Mouse (Mus musculus) embryonic facial prominence, embryonic 11.5 days (tissue): Measurements from ENCODE around the gene Ndufb7. TPM values are rescaled to one million over a fixed set of nuclear protein-coding genes. Genes with fewer than 3 reads are reported as not detected.
"Not testable (repeated sequence)": the region's sequence is repeated elsewhere in the genome, so short reads cannot be mapped to it uniquely, and the experiment has no call there.

Experiments
- ATAC-seq: fragments of 200-750 bp; cut with Nextera tagmentation; replicated peaks from 2 replicates; pipeline ENCODE4 v1.8.0; 2017; ENCODE audit warnings: low read depth; ENCODE audit not compliant: insufficient number of reproducible peaks, low FRiP score, low TSS enrichment
- DNase-seq: peaks from one replicate; pipeline ENCODE4 v3.0.0-alpha.2; 2015; ENCODE audit warnings: low spot score
- H3K27ac ChIP-seq: fragments of 300-500 bp; sonication (generic); replicated peaks from 2 replicates; pipeline ENCODE4 v1.5.1; 2014; ENCODE audit warnings: mild to moderate bottlenecking, low read depth, low read length, control low read depth
- H3K27me3 ChIP-seq: fragments of 300-500 bp; sonication (generic); 2 replicates; pipeline ENCODE4 v1.6.1; 2014; ENCODE audit warnings: mild to moderate bottlenecking, low read length, moderate library complexity, mixed read lengths; ENCODE audit not compliant: control insufficient read depth, insufficient read depth
- H3K36me3 ChIP-seq: fragments of 300-500 bp; sonication (generic); replicated peaks from 2 replicates; pipeline ENCODE4 v1.6.1; 2014; ENCODE audit warnings: low read depth, mild to moderate bottlenecking, low read length, moderate library complexity, mixed read lengths; ENCODE audit not compliant: control insufficient read depth, insufficient read depth
- H3K4me1 ChIP-seq: fragments of 300-500 bp; sonication (generic); 2 replicates; pipeline ENCODE4 v1.6.1; 2014; ENCODE audit warnings: low read length, mixed read lengths; ENCODE audit not compliant: control insufficient read depth, insufficient read depth
- H3K4me2 ChIP-seq: fragments of 300-500 bp; sonication (generic); 2 replicates; pipeline ENCODE4 v1.6.1; 2014; ENCODE audit warnings: low read depth, mild to moderate bottlenecking, control low read depth, low read length, moderate library complexity
- H3K4me3 ChIP-seq: fragments of 300-500 bp; sonication (generic); 2 replicates; pipeline ENCODE4 v1.5.1; 2014; ENCODE audit warnings: low read depth, low read length, control low read depth
- H3K9ac ChIP-seq: fragments of 300-500 bp; sonication (generic); replicated peaks from 2 replicates; pipeline ENCODE4 v1.6.1; 2014; ENCODE audit warnings: mild to moderate bottlenecking, control low read depth, low read length
- H3K9me3 ChIP-seq: fragments of 300-500 bp; sonication (generic); replicated peaks from 2 replicates; pipeline ENCODE4 v1.6.1; 2016; ENCODE audit warnings: mild to moderate bottlenecking, low read length, inconsistent platforms, mixed read lengths; ENCODE audit not compliant: control insufficient read depth
- WGBS: fragments of 180-500 bp; shearing (Covaris S2); extraction: QIAGEN DNeasy Blood & Tissue Kit; methylation state at CpG from one replicate; pipeline ENCODE4 v1.1.7; 2014; 5-methylcytosine and 5-hydroxymethylcytosine counted together
- polyA plus RNA-seq: library from polyadenylated mRNA; unstranded; fragments of >200 nt; fragmentation: Nextera tagmentation; extraction: Ambion mirVana; gene quantifications from 2 replicates; pipeline ENCODE4 v1.2.1, GENCODE M21; 2014

Ndufb7 gene
- polyA plus RNA-seq, 1 experiment from 2014 or later = 327 TPM

DNA sequence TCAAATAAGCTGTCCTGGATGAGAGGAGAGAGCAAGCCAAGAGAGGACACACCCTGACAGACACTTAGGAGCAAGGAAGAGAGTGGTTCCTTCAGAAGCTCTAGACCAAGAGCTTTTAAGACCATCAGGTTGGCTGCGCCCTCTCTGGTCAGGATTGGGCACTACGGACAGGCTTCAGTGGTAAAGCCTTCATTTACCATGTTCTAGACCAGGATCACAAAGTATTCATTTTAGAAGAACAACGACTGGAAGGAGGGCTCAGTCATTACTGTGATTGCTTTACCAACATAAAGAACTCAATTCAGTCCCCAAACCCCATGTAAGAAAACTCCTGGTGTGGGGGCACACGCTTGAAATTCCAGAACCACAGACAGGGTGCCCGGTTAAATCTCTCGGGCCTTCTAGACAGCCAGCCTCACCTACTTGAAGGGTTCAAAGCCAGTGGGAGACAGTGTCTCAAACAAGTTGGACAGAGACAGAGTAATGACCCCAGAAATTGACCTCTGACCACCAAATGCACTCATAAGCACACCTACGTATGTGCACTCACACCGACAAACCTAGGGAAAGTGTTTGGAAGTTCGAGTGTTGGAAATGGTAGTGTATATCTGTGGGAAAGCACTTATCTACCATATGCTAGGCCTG is 618 bp upstream of the Ndufb7 start:
- no peaks in the 10 kb centered on the region for H3K9me3 ChIP-seq
- no peaks in the 10 kb centered on the region for H3K4me1 ChIP-seq
- DNase-seq = peak; percentile 56
- ATAC-seq = no peak
- H3K4me3 ChIP-seq = no peak overlapping the region
- no peak overlapping the region for H3K27ac ChIP-seq
- H3K4me2 ChIP-seq = no peak overlapping the region
- H3K9ac ChIP-seq = no peak overlapping the region
- no peaks in the 10 kb centered on the region for H3K27me3 ChIP-seq
- peaks cover 3% of the 10 kb centered on the region for H3K36me3 ChIP-seq
- 74% methylated on average over 9 of the region's 9 CpGs for WGBS

DNA sequence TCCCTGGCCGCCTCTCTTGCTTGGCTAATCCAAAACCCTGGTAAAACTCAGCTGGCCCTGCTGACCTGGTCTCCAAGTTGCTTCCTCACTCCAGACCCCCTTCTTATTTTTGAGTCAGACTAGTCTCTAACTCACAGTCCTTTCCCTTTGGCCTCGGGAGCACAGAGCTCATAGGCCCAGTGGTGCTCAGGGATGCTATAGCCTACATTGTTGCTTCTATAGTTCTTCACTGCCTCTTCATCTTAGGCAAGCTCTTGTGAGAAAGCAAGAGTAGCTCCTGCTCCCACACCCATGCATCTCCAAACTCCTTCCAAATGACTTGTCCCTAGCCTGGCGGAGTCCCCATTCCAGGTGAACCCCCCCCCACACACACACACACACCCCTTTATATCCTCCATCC is 1.2 kb downstream of the Ndufb7 start:
- Histone ChIP-seq H3K27me3 (no peaks in the 10 kb centered on the region), H3K36me3 (peaks cover 11% of the 10 kb centered on the region), H3K4me3 (peak overlapping the region; percentile 73), H3K4me1 (no peaks in the 10 kb centered on the region), H3K27ac (no peak overlapping the region), H3K4me2 (peak overlapping the region; percentile 59), H3K9me3 (no peaks in the 10 kb centered on the region), H3K9ac (peak overlapping the region; percentile 77)
- WGBS = 60% methylated on average over 3 of the region's 3 CpGs
- DNase-seq (no peak), ATAC-seq (no peak)

DNA sequence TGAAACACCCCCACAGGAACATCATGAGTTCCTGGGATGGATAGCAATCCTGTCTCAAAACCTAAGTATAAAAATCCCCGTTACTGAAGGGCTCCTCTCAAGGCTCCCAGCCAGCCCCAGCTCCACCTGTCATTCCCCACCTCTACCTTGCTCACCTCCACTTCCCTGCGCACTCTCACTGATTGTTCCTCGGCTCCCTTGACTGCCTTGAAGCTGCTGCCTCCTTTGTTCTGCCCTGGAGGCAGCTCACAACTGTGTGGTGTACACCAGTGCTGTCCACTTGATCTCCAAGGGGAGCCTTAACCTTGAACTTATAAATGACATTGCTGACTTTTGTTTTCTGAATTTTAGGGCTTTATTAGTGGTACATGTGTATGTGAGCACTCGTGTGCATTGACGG is 1.7 kb downstream of the Ndufb7 start:
- Histone ChIP-seq H3K36me3 (peaks cover 11% of the 10 kb centered on the region), H3K27ac (no peak overlapping the region), H3K4me1 (no peaks in the 10 kb centered on the region), H3K4me2 (no peak overlapping the region), H3K27me3 (no peaks in the 10 kb centered on the region), H3K9me3 (no peaks in the 10 kb centered on the region), H3K9ac (no peak overlapping the region), H3K4me3 (no peak overlapping the region)
- ATAC-seq (no peak), DNase-seq (no peak)
- 72% methylated on average over 5 of the region's 5 CpGs for WGBS

DNA sequence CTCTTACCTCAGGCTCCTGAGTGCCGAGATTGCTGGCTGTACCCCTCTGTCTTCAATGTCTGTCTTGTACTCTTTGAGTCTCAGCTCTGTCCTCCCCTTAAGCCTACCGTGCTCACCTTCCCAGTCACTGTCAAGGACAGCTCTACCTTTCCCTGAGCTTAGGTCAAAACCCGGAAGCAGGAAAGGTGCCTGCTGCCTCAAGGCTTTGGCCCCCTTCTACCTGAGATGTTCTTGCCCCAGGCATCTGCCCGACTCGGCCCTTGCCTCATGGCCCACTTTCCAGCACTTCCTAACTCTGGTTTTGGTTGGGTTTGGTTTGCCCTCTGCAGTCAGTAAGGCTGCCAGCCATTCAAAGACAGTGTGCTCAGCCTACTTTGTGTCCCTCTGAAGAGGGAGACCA is 2.3 kb downstream of the Ndufb7 start:
- DNase-seq (no peak), ATAC-seq (no peak)
- H3K9me3 ChIP-seq = no peaks in the 10 kb centered on the region
- no peak overlapping the region for H3K4me2 ChIP-seq
- no peak overlapping the region for H3K9ac ChIP-seq
- H3K4me3 ChIP-seq = no peak overlapping the region
- 69% methylated on average over 5 of the region's 5 CpGs for WGBS
- H3K27me3 ChIP-seq = no peaks in the 10 kb centered on the region
- H3K4me1 ChIP-seq = no peaks in the 10 kb centered on the region
- no peak overlapping the region for H3K27ac ChIP-seq
- peaks cover 11% of the 10 kb centered on the region for H3K36me3 ChIP-seq

DNA sequence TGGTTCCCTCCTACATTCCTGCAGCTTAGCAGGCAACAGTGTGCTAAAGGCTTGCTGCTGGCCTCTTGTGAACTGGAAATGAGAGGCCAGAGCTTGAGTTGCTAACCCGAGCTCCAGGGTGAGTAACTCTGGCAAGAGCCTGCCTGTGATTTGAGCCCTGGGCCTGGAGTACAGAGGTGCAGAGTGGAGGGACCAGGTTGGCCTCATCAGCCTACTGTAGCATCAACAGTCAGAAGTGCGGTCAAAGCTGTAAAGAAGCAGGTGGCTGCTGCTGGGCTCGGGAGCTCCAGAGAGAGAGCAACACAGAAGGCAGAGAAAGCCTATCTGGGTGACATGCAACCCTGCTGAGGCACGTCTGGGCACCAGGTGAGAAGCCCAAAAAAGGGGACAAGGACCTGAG is 2.7 kb downstream of the Ndufb7 start:
- Histone ChIP-seq H3K27ac (no peak overlapping the region), H3K9ac (no peak overlapping the region), H3K4me3 (no peak overlapping the region), H3K9me3 (no peaks in the 10 kb centered on the region), H3K36me3 (peaks cover 11% of the 10 kb centered on the region), H3K4me1 (0 out of 2 replicates have a peak, but pooled peaks cover under 1% of the 10 kb centered on the region), H3K4me2 (no peak overlapping the region), H3K27me3 (no peaks in the 10 kb centered on the region)
- ATAC-seq (no peak), DNase-seq (no peak)
- WGBS = 71% methylated on average over 4 of the region's 4 CpGs

DNA sequence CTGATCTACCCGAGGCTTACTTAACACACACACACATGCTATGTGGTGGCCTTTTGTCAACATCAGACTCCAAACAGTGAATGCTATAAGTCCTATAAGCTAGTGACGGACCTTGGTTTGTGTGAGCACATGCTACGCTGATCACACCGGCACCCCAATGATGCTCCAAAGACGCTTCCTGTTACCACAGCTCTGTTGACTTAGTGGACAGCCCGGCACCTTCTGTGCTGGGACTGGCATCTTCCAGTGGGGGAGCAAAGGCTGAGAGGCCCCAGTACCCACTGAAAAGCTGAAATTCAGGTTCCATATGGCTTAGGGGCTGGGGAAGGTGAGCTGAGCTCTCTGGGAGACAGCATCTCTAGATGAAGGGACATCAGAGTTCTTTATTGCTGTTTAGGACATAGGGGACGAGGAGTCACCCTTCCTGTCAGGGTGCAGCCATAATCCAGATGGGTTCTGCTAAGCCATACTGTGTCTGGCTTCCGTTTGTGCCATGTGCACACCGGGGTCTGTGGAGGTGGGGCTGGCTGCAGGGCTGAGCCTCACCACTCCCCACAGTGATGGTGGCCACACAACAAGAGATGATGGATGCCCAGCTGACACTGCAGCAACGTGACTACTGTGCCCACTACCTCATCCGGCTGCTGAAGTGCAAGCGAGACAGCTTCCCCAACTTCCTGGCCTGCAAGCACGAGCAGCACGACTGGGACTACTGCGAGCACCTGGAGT is 4.0 kb downstream of the Ndufb7 start:
- H3K4me2 ChIP-seq = no peak overlapping the region
- peaks cover 11% of the 10 kb centered on the region for H3K36me3 ChIP-seq
- H3K4me1 ChIP-seq = peaks cover 4% of the 10 kb centered on the region; the same call in 1 of the 2 replicates
- no peak overlapping the region for H3K4me3 ChIP-seq
- no peaks in the 10 kb centered on the region for H3K9me3 ChIP-seq
- H3K9ac ChIP-seq = no peak overlapping the region
- H3K27ac ChIP-seq = no peak overlapping the region
- DNase-seq (no peak), ATAC-seq (no peak)
- WGBS = 92% methylated on average over 15 of the region's 15 CpGs
- no peaks in the 10 kb centered on the region for H3K27me3 ChIP-seq

DNA sequence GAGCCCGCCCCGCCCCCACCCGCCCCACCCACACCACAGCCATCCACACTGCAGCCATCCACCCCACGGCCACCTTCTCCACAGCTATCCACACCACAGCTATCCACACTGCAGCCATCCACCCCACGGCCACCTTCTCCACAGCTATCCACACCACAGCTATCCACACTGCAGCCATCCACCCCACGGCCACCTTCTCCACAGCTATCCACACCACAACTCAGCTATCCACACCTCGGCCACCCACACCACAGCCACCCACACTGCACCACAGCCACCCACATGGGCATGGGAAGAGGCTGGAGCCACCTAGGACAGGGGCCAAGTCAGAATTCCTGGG is 4.5 kb downstream of the Ndufb7 start:
- H3K9ac ChIP-seq, H3K27ac ChIP-seq, H3K9me3 ChIP-seq, H3K4me3 ChIP-seq, H3K27me3 ChIP-seq, ATAC-seq, H3K4me2 ChIP-seq, DNase-seq, H3K4me1 ChIP-seq: not testable (repeated sequence)
- 88% methylated on average over 3 of the region's 7 CpGs for WGBS
- peaks cover 11% of the 10 kb centered on the region for H3K36me3 ChIP-seq

DNA sequence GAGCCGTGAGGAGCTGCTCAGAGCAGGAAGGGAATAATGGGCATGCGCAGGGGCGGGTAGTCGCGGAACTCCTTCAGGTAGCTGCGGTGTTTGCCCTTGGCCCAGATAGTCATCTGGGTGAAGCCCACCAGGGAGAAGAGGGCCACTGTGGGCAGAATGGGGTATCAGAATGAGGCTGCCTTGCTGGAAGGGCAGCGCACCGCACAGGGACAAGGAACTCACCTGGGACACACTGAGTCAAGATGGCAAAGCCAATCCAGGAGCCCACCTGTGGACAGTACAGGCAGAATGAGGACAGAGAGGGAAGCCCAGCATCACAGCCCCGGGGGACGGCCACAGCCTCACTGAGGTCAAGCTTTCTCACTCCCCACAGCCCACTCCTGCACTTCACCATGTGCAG is 5.3 kb downstream of the Ndufb7 start:
- H3K36me3 ChIP-seq = peaks cover 11% of the 10 kb centered on the region
- H3K4me1 ChIP-seq = peaks cover 4% of the 10 kb centered on the region; the same call in 1 of the 2 replicates
- no peak overlapping the region for H3K9ac ChIP-seq

More for the DNA sequence above, 5.3 kb downstream of the Ndufb7 start:
- ATAC-seq (no peak), DNase-seq (no peak)
- Histone ChIP-seq H3K27me3 (no peaks in the 10 kb centered on the region), H3K9me3 (no peaks in the 10 kb centered on the region), H3K27ac (no peak overlapping the region), H3K4me2 (no peak overlapping the region), H3K4me3 (no peak overlapping the region)
- 94% methylated on average over 10 of the region's 10 CpGs for WGBS
